Mouse (Mus musculus) kidney, adult 18-20 months (tissue): ENCODE results near the gene Slc38a11.

ENCODE experiments used
- DNase-seq: peaks from one replicate; pipeline ENCODE4 v3.0.0; 2021

Gene Slc38a11

GRCm38 (mm10) chr2:65363828-65364497, at the start of gene Slc38a11:
Gene Slc38a11, minus strand, starts transcription at chr2:65364034.
- DNase-seq, result no peak

- DNase-seq, result no peak
These were observed 43.3 kb upstream of the Slc38a11 start for GRCm38 (mm10) chr2:65407110-65407509.

- DNase-seq, result no peak
These were observed 41.6 kb upstream of the Slc38a11 start for GRCm38 (mm10) chr2:65405407-65405806.

GRCm38 (mm10) chr2:65402001-65402400, 38.2 kb upstream of the Slc38a11 start:
- DNase-seq, result no peak

GRCm38 (mm10) chr2:65399938-65400337, 36.1 kb upstream of the Slc38a11 start:
- no peak for DNase-seq

GRCm38 (mm10) chr2:65396128-65396527, 32.3 kb upstream of the Slc38a11 start:
- DNase-seq, result no peak

- no peak for DNase-seq
These were observed 29.2 kb upstream of the Slc38a11 start for GRCm38 (mm10) chr2:65393061-65393460.

GRCm38 (mm10) chr2:65391322-65391721, 27.5 kb upstream of the Slc38a11 start:
- DNase-seq, result no peak

- DNase-seq, result no peak
These were observed 21.0 kb upstream of the Slc38a11 start for GRCm38 (mm10) chr2:65384815-65385214.

- DNase-seq, result no peak
These were observed 18.7 kb upstream of the Slc38a11 start for GRCm38 (mm10) chr2:65382485-65382884.

GRCm38 (mm10) chr2:65378425-65378824, 14.6 kb upstream of the Slc38a11 start:
- no peak for DNase-seq

GRCm38 (mm10) chr2:65374410-65374809, 10.6 kb upstream of the Slc38a11 start:
- no peak for DNase-seq

- no peak for DNase-seq
These were observed 9.2 kb upstream of the Slc38a11 start for GRCm38 (mm10) chr2:65373076-65373475.

- DNase-seq, result no peak
These were observed 2.9 kb downstream of the Slc38a11 start for GRCm38 (mm10) chr2:65360736-65361475.

GRCm38 (mm10) chr2:65347367-65347766, 16.5 kb downstream of the Slc38a11 start:
- no peak for DNase-seq

GRCm38 (mm10) chr2:65346915-65347314, 16.9 kb downstream of the Slc38a11 start:
- no peak for DNase-seq

GRCm38 (mm10) chr2:65346037-65346436, 17.8 kb downstream of the Slc38a11 start:
- no peak for DNase-seq

GRCm38 (mm10) chr2:65342057-65342456, 21.8 kb downstream of the Slc38a11 start:
- no peak for DNase-seq

GRCm38 (mm10) chr2:65340839-65341238, 23.0 kb downstream of the Slc38a11 start:
- no peak for DNase-seq

GRCm38 (mm10) chr2:65337378-65338140, 26.3 kb downstream of the Slc38a11 start:
- DNase-seq, result peak; percentile 63

- no peak for DNase-seq
These were observed 27.2 kb downstream of the Slc38a11 start for GRCm38 (mm10) chr2:65336608-65337007.

- no peak for DNase-seq
These were observed 29.7 kb downstream of the Slc38a11 start for GRCm38 (mm10) chr2:65334091-65334490.

GRCm38 (mm10) chr2:65331321-65331720, 32.5 kb downstream of the Slc38a11 start:
- peak; percentile 59 for DNase-seq
